Mouse (Mus musculus): Measurements from ENCODE around the gene Mgat2.

The Mgat2 gene

GRCm38 (mm10) chr12:69177526-69177925 lies 6.4 kb upstream of the Mgat2 start:
- DNase-seq (ENCODE audit: low read depth, low spot score), result no peak

GRCm38 (mm10) chr12:69179371-69179770 lies 4.6 kb upstream of the Mgat2 start:
- no peak for DNase-seq (ENCODE audit: low read depth, low spot score)

- DNase-seq (ENCODE audit: low read depth, low spot score), result no peak
Measured at GRCm38 (mm10) chr12:69181800-69182199, 2.2 kb upstream of the Mgat2 start.

GRCm38 (mm10) chr12:69184342-69185295 lies 662 bp downstream of the Mgat2 start:
- DNase-seq (ENCODE audit: low read depth, low spot score), result peak; percentile 35

GRCm38 (mm10) chr12:69185371-69185770 lies 1.4 kb downstream of the Mgat2 start:
- no peak for DNase-seq (ENCODE audit: low read depth, low spot score)

GRCm38 (mm10) chr12:69186811-69187471 lies 3.0 kb downstream of the Mgat2 start:
- DNase-seq (ENCODE audit: low read depth, low spot score), result no peak

- no peak for DNase-seq (ENCODE audit: low read depth, low spot score)
Measured at GRCm38 (mm10) chr12:69190074-69190473, 6.1 kb downstream of the Mgat2 start.

GRCm38 (mm10) chr12:69190522-69190921 lies 6.6 kb downstream of the Mgat2 start:
- no peak for DNase-seq (ENCODE audit: low read depth, low spot score)

GRCm38 (mm10) chr12:69191396-69191795 lies 7.4 kb downstream of the Mgat2 start:
- no peak for DNase-seq (ENCODE audit: low read depth, low spot score)

GRCm38 (mm10) chr12:69192637-69193036 lies 8.7 kb downstream of the Mgat2 start:
- DNase-seq (ENCODE audit: low read depth, low spot score), result no peak

GRCm38 (mm10) chr12:69196444-69197377 lies 12.8 kb downstream of the Mgat2 start, which contains the start of gene Gm49383:
Gene Gm49383, minus strand, starts transcription at chr12:69197104.
- peak; percentile 77 for DNase-seq (ENCODE audit: low read depth, low spot score)

- DNase-seq (ENCODE audit: low read depth, low spot score), result peak; percentile 16
Measured at GRCm38 (mm10) chr12:69197378-69198163, 13.6 kb downstream of the Mgat2 start.

GRCm38 (mm10) chr12:69198164-69198535 lies 14.2 kb downstream of the Mgat2 start, which contains the start of gene Dnaaf2:
Gene Dnaaf2, minus strand, starts transcription at chr12:69198429.
- DNase-seq (ENCODE audit: low read depth, low spot score), result peak; percentile 57

GRCm38 (mm10) chr12:69198985-69199384 lies 15.0 kb downstream of the Mgat2 start:
- no peak for DNase-seq (ENCODE audit: low read depth, low spot score)

GRCm38 (mm10) chr12:69204052-69204833 lies 20.3 kb downstream of the Mgat2 start, which contains the start of gene Gm49384:
Gene Gm49384, minus strand, starts transcription at chr12:69204267.
- no peak for DNase-seq (ENCODE audit: low read depth, low spot score)

GRCm38 (mm10) chr12:69207396-69207795 lies 23.4 kb downstream of the Mgat2 start:
- no peak for DNase-seq (ENCODE audit: low read depth, low spot score)

GRCm38 (mm10) chr12:69207926-69208325 lies 24.0 kb downstream of the Mgat2 start:
- DNase-seq (ENCODE audit: low read depth, low spot score), result no peak

- no peak for DNase-seq (ENCODE audit: low read depth, low spot score)
Measured at GRCm38 (mm10) chr12:69208520-69208919, 24.6 kb downstream of the Mgat2 start.

GRCm38 (mm10) chr12:69210056-69210979 lies 26.4 kb downstream of the Mgat2 start:
- DNase-seq (ENCODE audit: low read depth, low spot score), result no peak
